Mouse (Mus musculus) right cerebral cortex, postnatal 25 days (tissue): ENCODE results near the gene Lpar1.

Experiments
- DNase-seq: peaks from one replicate; pipeline ENCODE4 v3.0.0; 2022

The Lpar1 gene

GRCm38 (mm10) chr4:58553631-58554358 is at the start of gene Lpar1:
TSS of gene Lpar1 (minus strand) at chr4:58553898.
- DNase-seq: no peak

- DNase-seq: no peak
Observed at GRCm38 (mm10) chr4:58585942-58586341, 32.2 kb upstream of the Lpar1 start.

- DNase-seq: no peak
Observed at GRCm38 (mm10) chr4:58581191-58581590, 27.5 kb upstream of the Lpar1 start.

- no peak for DNase-seq
Observed at GRCm38 (mm10) chr4:58580516-58580915, 26.8 kb upstream of the Lpar1 start.

GRCm38 (mm10) chr4:58580098-58580497 is 26.4 kb upstream of the Lpar1 start:
- no peak for DNase-seq

- DNase-seq: no peak
Observed at GRCm38 (mm10) chr4:58578488-58578887, 24.8 kb upstream of the Lpar1 start.

GRCm38 (mm10) chr4:58577382-58578048 is 23.8 kb upstream of the Lpar1 start:
- no peak for DNase-seq

GRCm38 (mm10) chr4:58575831-58576230 is 22.1 kb upstream of the Lpar1 start:
- no peak for DNase-seq

- DNase-seq: no peak
Observed at GRCm38 (mm10) chr4:58574024-58574423, 20.3 kb upstream of the Lpar1 start.

- DNase-seq: no peak
Observed at GRCm38 (mm10) chr4:58572446-58572845, 18.7 kb upstream of the Lpar1 start.

GRCm38 (mm10) chr4:58571661-58572060 is 18.0 kb upstream of the Lpar1 start:
- DNase-seq: no peak

GRCm38 (mm10) chr4:58571232-58571631 is 17.5 kb upstream of the Lpar1 start:
- no peak for DNase-seq

GRCm38 (mm10) chr4:58568486-58568885 is 14.8 kb upstream of the Lpar1 start:
- DNase-seq: no peak

GRCm38 (mm10) chr4:58562776-58563175 is 9.1 kb upstream of the Lpar1 start:
- DNase-seq: no peak

- no peak for DNase-seq
Observed at GRCm38 (mm10) chr4:58557001-58557400, 3.3 kb upstream of the Lpar1 start.

- DNase-seq: peak; percentile 18
Observed at GRCm38 (mm10) chr4:58554359-58554838, 701 bp upstream of the Lpar1 start.

GRCm38 (mm10) chr4:58552731-58553630 is 717 bp downstream of the Lpar1 start:
- DNase-seq: peak; percentile 57

GRCm38 (mm10) chr4:58552229-58552628 is 1.5 kb downstream of the Lpar1 start:
- no peak for DNase-seq

GRCm38 (mm10) chr4:58551820-58552219 is 1.9 kb downstream of the Lpar1 start:
- DNase-seq: peak; percentile 23

- DNase-seq: no peak
Observed at GRCm38 (mm10) chr4:58547725-58548124, 6.0 kb downstream of the Lpar1 start.

GRCm38 (mm10) chr4:58547273-58547565 is 6.5 kb downstream of the Lpar1 start:
- DNase-seq: no peak

- no peak for DNase-seq
Observed at GRCm38 (mm10) chr4:58546441-58547272, 7.0 kb downstream of the Lpar1 start.
